Mouse (Mus musculus): ENCODE data around the gene Plekhf1.

Plekhf1 gene

DNA sequence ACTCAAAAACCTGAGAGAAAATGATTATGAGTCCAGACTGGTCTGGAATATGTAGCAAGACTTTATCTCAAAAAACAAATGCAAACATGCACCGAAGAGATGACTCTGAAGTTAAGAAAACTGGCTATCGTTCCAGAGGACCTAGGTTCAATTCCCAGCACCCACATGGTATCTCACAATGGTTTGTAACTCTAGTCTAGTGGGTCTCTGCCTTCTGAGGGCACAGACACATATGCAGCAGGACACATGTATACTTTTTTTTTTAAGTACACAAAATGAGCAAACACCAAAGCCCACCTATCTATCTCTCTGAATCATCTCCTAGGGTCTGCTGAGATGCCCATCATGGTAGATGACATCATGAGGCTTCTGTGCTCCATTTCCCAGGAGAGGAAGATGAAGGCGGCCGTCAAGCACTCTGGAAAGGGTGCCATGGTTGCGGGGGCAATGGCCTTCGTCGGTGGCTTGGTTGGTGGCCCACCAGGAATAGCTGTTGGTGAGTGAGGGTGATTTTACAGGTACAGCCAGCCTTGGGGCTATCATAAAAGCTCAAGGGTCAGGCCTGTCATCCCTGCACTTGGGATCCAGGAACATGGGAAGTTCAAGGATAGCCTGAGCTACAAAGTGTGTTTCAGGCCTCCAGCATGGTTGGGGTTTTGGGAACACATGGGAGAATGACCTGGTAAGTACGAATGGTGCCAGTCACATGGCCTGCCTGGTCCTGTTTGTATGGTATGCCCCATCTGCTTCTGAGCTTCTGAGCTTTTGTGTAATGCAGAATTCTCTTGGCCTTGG is 39.3 kb downstream of the Plekhf1 start:
- in situ Hi-C loops (cut with MboI, MseI): no loop called here

DNA sequence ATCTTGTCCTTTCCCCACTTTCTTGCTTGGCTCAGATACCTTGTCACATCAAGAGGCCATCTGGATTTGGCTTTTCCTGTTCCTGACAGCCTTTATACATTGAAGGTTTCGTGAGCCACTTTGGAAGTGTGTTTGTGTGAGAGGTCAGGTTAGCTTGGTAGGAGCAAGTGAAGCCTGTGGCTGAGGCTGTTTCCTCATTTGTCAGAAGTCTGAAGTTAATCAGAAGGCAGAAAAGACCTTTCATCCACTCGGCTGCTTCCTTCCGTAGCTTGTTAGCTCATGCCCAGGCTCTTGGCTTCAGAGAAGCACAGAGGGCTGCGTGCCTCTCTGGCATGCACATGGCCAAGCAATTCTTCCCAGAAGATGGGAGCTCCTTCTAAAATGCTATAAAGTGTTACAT is 40.0 kb downstream of the Plekhf1 start:
- in situ Hi-C loops (cut with MboI, MseI): no loop called here

DNA sequence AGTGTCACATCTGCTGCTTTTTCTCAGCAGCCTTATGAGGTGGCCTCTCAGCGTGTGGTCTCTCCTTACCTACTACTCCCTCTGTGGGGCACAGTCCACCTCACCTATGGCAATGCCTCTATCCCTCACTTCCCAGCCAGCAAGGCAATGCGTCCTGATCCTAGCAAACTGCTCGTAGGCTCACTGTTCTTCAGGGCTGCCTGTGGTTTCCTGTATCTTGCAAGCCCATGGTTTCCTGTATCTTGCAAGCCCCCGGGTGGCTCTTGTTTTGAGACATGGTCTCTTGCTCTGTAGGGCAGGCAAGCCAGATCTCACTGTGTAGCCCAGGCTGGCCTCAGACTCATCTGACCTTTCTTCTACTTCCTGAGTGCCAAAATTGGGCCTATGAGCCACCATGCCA is 41.0 kb downstream of the Plekhf1 start:
- in situ Hi-C loops (cut with MboI, MseI): no loop called here

GRCm38 (mm10) chr7:38184786-38185185 is 43.0 kb downstream of the Plekhf1 start:
- in situ Hi-C loops (cut with MboI, MseI): no loop called here

DNA sequence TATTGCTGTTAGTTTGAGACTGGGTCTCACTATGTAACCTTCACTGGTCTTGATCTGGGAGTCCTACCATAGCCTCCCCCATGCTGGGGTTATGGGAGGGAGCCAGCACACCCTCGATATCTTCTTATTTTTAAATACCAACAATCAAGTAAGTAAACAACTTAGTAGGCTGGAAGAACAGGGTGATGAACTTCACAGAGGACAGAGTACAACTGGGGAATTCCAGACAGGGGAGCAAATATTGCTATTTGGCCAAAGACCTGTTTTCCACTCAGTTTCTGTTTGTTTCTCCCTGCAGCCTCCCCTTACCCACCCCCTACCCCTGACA is 43.4 kb downstream of the Plekhf1 start:
- in situ Hi-C loops (cut with MboI, MseI): no loop called here

GRCm38 (mm10) chr7:38183709-38184417 is 44.0 kb downstream of the Plekhf1 start:
- in situ Hi-C loops (cut with MboI, MseI): no loop called here

DNA sequence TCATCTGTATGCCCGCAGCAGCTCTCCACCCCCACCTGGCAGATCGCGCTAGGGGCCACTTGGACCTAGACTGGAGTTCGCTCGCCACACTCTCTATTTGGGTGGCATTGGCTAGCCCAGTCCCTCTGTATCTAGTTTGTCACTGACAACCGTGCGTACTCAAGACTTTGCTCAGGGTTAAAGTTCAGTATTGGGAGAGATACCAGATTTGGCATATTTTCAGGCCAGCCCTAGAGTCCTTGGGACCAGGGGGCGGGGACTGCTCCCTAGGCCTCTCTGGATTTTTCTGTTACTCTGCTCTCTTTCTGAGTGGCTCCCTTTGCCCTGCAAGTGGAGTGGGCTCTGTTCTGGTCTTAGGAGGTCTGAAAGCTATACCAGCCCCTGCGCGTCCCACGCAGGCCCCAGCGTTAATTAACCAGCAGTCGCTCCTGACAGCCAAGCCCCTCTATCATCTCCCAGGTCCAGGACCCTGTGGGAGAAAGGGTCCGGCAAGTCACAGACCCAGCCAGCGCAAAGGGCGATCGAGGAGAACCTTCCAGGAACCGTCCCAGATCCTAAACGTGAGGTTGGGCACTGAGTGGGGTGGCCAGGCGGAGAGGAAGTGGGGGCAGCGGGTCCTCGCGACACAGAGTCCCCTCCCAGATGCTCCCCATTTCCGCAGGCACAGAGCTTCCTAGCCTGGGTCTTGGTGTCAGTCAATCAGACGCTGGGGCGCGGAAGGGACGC is 44.7 kb downstream of the Plekhf1 start, which contains the start of gene 1600014C10Rik:
Gene 1600014C10Rik (plus strand): TSS at position 256 of the 726 bp plus-strand sequence.
- in situ Hi-C loops (cut with MboI, MseI): no loop called here

GRCm38 (mm10) chr7:38182596-38182961 is 45.2 kb downstream of the Plekhf1 start:
- in situ Hi-C loops (cut with MboI, MseI): no loop called here

DNA sequence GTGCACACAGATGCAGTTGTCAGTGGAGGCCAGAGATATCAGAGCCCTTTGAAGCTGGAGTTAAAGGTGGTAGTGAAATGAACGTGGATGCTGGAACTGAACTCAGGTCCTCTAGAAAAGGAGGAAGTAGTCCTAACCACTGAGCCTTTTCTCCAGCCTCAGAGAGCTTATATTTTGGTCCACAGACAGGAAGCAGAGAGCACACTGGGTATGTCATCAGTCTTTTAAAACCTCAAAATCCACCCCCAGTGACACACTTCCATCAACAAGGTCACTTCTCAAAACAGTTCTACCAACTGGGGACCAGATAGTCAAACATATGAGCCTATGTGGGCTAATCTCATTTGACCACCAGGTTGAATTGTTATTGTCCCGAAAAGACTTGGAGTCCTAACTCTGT is 46.5 kb downstream of the Plekhf1 start:
- in situ Hi-C loops (cut with MboI, MseI): no loop called here

GRCm38 (mm10) chr7:38179896-38180295 is 47.9 kb downstream of the Plekhf1 start:
- in situ Hi-C loops (cut with MboI, MseI): loop anchor here (5.0 to 10.0 kb wide), 2 partner anchors 82 to 1155 kb away; no protein-coding TSS in a partner anchor

GRCm38 (mm10) chr7:38176056-38176455 is 51.8 kb downstream of the Plekhf1 start:
- in situ Hi-C loops (cut with MboI, MseI): loop anchor here (5.0 to 10.0 kb wide), 2 partner anchors 86 to 1151 kb away; no protein-coding TSS in a partner anchor

GRCm38 (mm10) chr7:38174321-38175148 is 53.3 kb downstream of the Plekhf1 start:
- in situ Hi-C loops (cut with MboI, MseI): loop anchor here (5.0 to 10.0 kb wide), 2 partner anchors 88 to 1150 kb away; no protein-coding TSS in a partner anchor

DNA sequence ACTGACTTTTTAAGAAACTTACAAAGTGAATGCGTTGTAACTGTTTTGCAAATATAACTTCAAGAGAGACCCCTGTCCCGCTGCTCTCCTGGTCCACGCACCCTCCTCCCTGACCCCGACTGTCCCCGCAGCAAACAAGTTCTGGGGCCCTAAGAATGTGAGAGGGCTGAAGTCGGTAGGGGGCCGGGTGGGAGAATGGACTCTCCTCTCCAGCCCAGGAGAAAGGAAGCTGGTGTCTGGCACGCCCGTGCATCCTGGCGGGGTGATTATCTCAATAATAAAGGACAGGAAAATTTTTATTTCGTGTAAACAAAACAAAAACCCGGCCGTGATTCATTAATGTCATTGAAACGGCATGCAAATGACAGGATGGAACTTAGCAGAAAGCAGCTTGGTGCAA is 53.9 kb downstream of the Plekhf1 start:
- in situ Hi-C loops (cut with MboI, MseI): loop anchor here (10.0 kb wide), 1 partner anchor 1149 kb away; no protein-coding TSS in a partner anchor

GRCm38 (mm10) chr7:38167724-38168141 is 60.1 kb downstream of the Plekhf1 start:
- in situ Hi-C loops (cut with MboI, MseI): loop anchor here (10.0 kb wide), 1 partner anchor 793 kb away; no protein-coding TSS in a partner anchor
